ENCODE assay signal across 27 mouse cellular contexts in the genomic region with DNA sequence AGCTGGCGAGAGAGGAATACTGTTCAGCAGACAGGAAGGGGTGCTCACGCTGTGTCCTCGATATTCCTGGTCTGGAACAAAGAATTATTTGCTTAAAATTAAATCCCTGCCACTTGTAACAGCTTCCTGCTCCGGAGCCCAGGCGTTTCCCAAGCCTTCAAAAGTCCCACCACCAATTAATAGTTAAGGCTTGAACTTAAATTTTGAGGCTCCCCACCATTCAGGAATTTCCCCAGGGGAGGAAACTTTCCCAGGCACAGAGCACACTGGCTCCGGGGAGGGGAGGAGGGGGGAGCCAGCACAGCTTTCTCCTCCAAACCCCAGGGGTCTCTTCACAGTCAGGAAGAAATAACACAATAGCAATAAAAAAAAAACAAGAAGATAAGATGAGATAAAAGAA. TPM values are rescaled to one million over a fixed set of nuclear protein-coding genes. Genes with fewer than 3 reads are reported as not detected.
DNase-seq lines count a peak whose midpoint lies in the region; ATAC-seq lines count a peak whose summit lies in the region.
"Had no signal": no experiment of that assay in that cellular context is flagged by ENCODE, and none has a peak within 500 bp of the region (broad histone marks: within the 10 kb centered on the region; RNA-seq: fewer than 3 reads in every experiment).

No protein-coding gene starts in this region.

- H3K36me3 ChIP-seq in heart, embryonic 15.5 days, result no peaks in the 10 kb centered on the region
- no peaks in the 10 kb centered on the region for H3K36me3 ChIP-seq in kidney, embryonic 15.5 days
- no peaks in the 10 kb centered on the region for H3K36me3 ChIP-seq in embryonic facial prominence, embryonic 10.5 days (replicated peaks)
- H3K36me3 ChIP-seq: embryonic facial prominence, embryonic 15.5 days; forebrain, embryonic 15.5 days; heart, embryonic 10.5 days; intestine, embryonic 15.5 days; midbrain, embryonic 15.5 days; neural tube, embryonic 15.5 days; stomach, embryonic 15.5 days had no signal

- H3K9ac ChIP-seq in heart, embryonic 15.5 days, result no peak overlapping the region
- no peak overlapping the region for H3K9ac ChIP-seq in kidney, embryonic 15.5 days
- H3K9ac ChIP-seq: embryonic facial prominence, embryonic 15.5 days; forebrain, embryonic 15.5 days; intestine, embryonic 15.5 days; liver, embryonic 14.5 days; midbrain, embryonic 15.5 days; neural tube, embryonic 15.5 days; stomach, embryonic 15.5 days had no signal

- H3K27ac ChIP-seq in heart, embryonic 15.5 days, result 0 out of 2 replicates have a peak overlapping the region, but pooled peaks have one; percentile 31
- peak overlapping the region; percentile 83 for H3K27ac ChIP-seq in kidney, embryonic 15.5 days
- H3K27ac ChIP-seq in embryonic facial prominence, embryonic 10.5 days (replicated peaks), result peak overlapping the region; percentile 55; the same call in 1 of the 2 replicates
- H3K27ac ChIP-seq: embryonic facial prominence, embryonic 15.5 days; forebrain, embryonic 15.5 days; heart, embryonic 10.5 days; hindbrain, postnatal 0 days; intestine, embryonic 15.5 days; liver, embryonic 14.5 days; macrophage; midbrain, embryonic 15.5 days; neural tube, embryonic 15.5 days; stomach, embryonic 15.5 days had no signal

- no peak overlapping the region for H3K4me3 ChIP-seq in heart, embryonic 15.5 days
- H3K4me3 ChIP-seq in kidney, embryonic 15.5 days (replicated peaks), result no peak overlapping the region
- H3K4me3 ChIP-seq in embryonic facial prominence, embryonic 10.5 days, result no peak overlapping the region
- H3K4me3 ChIP-seq: embryonic facial prominence, embryonic 15.5 days; forebrain, embryonic 15.5 days; heart, embryonic 10.5 days; intestine, embryonic 15.5 days; midbrain, embryonic 15.5 days; neural tube, embryonic 15.5 days; stomach, embryonic 15.5 days had no signal

- intact Hi-C loops in left cerebral cortex, postnatal 14 days (cut with DNase I), result no loop called here

- no peak overlapping the region for H3K4me2 ChIP-seq in heart, embryonic 15.5 days
- no peak overlapping the region for H3K4me2 ChIP-seq in kidney, embryonic 15.5 days
- H3K4me2 ChIP-seq: embryonic facial prominence, embryonic 15.5 days; forebrain, embryonic 15.5 days; intestine, embryonic 15.5 days; midbrain, embryonic 15.5 days; neural tube, embryonic 15.5 days; stomach, embryonic 15.5 days had no signal

- peaks cover 21% of the 10 kb centered on the region for H3K4me1 ChIP-seq in heart, embryonic 15.5 days (replicated peaks)
- peaks cover 44% of the 10 kb centered on the region for H3K4me1 ChIP-seq in kidney, embryonic 15.5 days
- H3K4me1 ChIP-seq in embryonic facial prominence, embryonic 10.5 days, result peaks cover 33% of the 10 kb centered on the region
- H3K4me1 ChIP-seq: forebrain, embryonic 15.5 days; midbrain, embryonic 15.5 days had no signal

- no peak for ATAC-seq in heart, embryonic 15.5 days (replicated peaks; ENCODE audit: insufficient number of reproducible peaks, insufficient read depth, low FRiP score, low read depth)
- ATAC-seq in kidney, embryonic 15.5 days (replicated peaks; ENCODE audit: low FRiP score), result peak; percentile 35; the same call in 1 of the 2 replicates
- ATAC-seq: forebrain, embryonic 15.5 days; hindbrain, postnatal 0 days; intestine, embryonic 15.5 days; midbrain, embryonic 15.5 days had no signal

- H3K9me3 ChIP-seq in heart, embryonic 15.5 days (replicated peaks), result no peaks in the 10 kb centered on the region
- H3K9me3 ChIP-seq in kidney, embryonic 15.5 days (replicated peaks), result no peaks in the 10 kb centered on the region
- no peaks in the 10 kb centered on the region for H3K9me3 ChIP-seq in embryonic facial prominence, embryonic 10.5 days
- H3K9me3 ChIP-seq: embryonic facial prominence, embryonic 15.5 days; forebrain, embryonic 15.5 days; heart, embryonic 10.5 days; intestine, embryonic 15.5 days; midbrain, embryonic 15.5 days; neural tube, embryonic 15.5 days; stomach, embryonic 15.5 days had no signal

- H3K27me3 ChIP-seq in heart, embryonic 15.5 days, result no peaks in the 10 kb centered on the region
- H3K27me3 ChIP-seq in kidney, embryonic 15.5 days, result no peaks in the 10 kb centered on the region
- no peaks in the 10 kb centered on the region for H3K27me3 ChIP-seq in embryonic facial prominence, embryonic 10.5 days (replicated peaks; ENCODE audit: low read depth, poor library complexity, severe bottlenecking)
- H3K27me3 ChIP-seq: embryonic facial prominence, embryonic 15.5 days; forebrain, embryonic 15.5 days; intestine, embryonic 15.5 days; midbrain, embryonic 15.5 days; neural tube, embryonic 15.5 days; stomach, embryonic 15.5 days had no signal

- DNase-seq in heart, postnatal 4 days, result no peak
- DNase-seq in kidney, adult 9 months, result no peak
- no peak for DNase-seq in embryonic facial prominence, embryonic 10.5 days (ENCODE audit: low spot score)
- DNase-seq in kidney, postnatal 14 days, result peak; percentile 61
- no peak for DNase-seq in adrenal gland, postnatal 4 days (ENCODE audit: low spot score in 2 of 2)
- DNase-seq in left cerebral cortex, postnatal 14 days (ENCODE audit: low spot score in 2 of 2), result no peak
- DNase-seq: adrenal gland, postnatal 25 days; B cell, adult 2 months; cerebellum, adult 2 months; cerebellum, postnatal 14 days; layer of hippocampus, adult 9-11 months; liver; lung, adult 2 months; lung, postnatal 10 days; right cerebral cortex, postnatal 25 days had no signal

- 43% methylated on average over 6 of the region's 6 CpGs for WGBS in heart, embryonic 15.5 days
- 19% methylated on average over 6 of the region's 6 CpGs for WGBS in kidney, embryonic 15.5 days
- WGBS in embryonic facial prominence, embryonic 10.5 days, result 39% methylated on average over 6 of the region's 6 CpGs

RNA-seq across cellular contexts. Expression of a gene that starts 44.6 kb away (rescaled TPM):
- polyA plus RNA-seq in heart, embryonic 15.5 days (2015; fragmentation: Nextera tagmentation; extraction: Ambion mirVana), result 4.5 and 6.2 TPM in 2 replicates
- 10 to 100 TPM; 29.8 to 32.4 TPM for total RNA-seq in heart, postnatal 4 days (2021)
- 15.0 and 16.2 TPM in 2 replicates for polyA plus RNA-seq in kidney, embryonic 15.5 days (2015; fragmentation: Nextera tagmentation; extraction: Ambion mirVana)
- polyA plus RNA-seq in embryonic facial prominence, embryonic 10.5 days (2016; fragmentation: Nextera tagmentation; extraction: Ambion mirVana), result 12.1 and 18.1 TPM in 2 replicates
- total RNA-seq in adrenal gland, postnatal 4 days (2021), result 10 to 100 TPM; 26.0 to 35.2 TPM
- total RNA-seq in left cerebral cortex, postnatal 14 days (2021), result 1 to 10 TPM; 6.5 to 9.9 TPM

Comparison
In these comparisons a context has a peak if more than half of its experiments do, and no peak if none do; other contexts are left out.
1. H3K27ac ChIP-seq: peak in every context shown above with its lines; median percentile 83 in kidney, embryonic 15.5 days; 55 in embryonic facial prominence, embryonic 10.5 days; 31 in heart, embryonic 15.5 days.